Mouse (Mus musculus) cerebellum, adult 2 months (tissue): ENCODE measurements at regions not wholly inside any gene's neighbourhood (a gene's known extent, or its start where the extent isn't known, plus 50 kb on each side); places are given as distances from the start of the nearest gene placed in this dataset.

Experiments
- CTCF ChIP-seq: fragments of 200-500 bp; IDR thresholded peaks from 2 replicates; pipeline ENCODE4 v1.5.1; 2011; ENCODE audit warnings: low read depth, mild to moderate bottlenecking, control low read depth, low read length, moderate library complexity, borderline replicate concordance; ENCODE audit not compliant: insufficient read depth
- POLR2A ChIP-seq: fragments of 200-500 bp; IDR thresholded peaks from 2 replicates; pipeline ENCODE4 v1.6.1; 2011; ENCODE audit warnings: low read length, control low read depth, borderline replicate concordance; ENCODE audit not compliant: insufficient read depth

GRCm38 (mm10) chr16:21369569-21370512 is 53.1 kb upstream of the Vps8 start:
- TF ChIP-seq POLR2A (no peak), CTCF (no peak)
